Mouse (Mus musculus) thymus, adult 2 months (tissue): ENCODE measurements around the gene Cdh13.

ENCODE experiments used
- CTCF ChIP-seq: fragments of 200-500 bp; IDR thresholded peaks from 2 replicates; pipeline ENCODE4 v1.5.1; 2012; ENCODE audit warnings: mild to moderate bottlenecking, control low read depth, low read length, moderate library complexity, borderline replicate concordance; ENCODE audit not compliant: control insufficient read depth, poor library complexity, insufficient read depth; ENCODE audit errors: extremely low read depth
- POLR2A ChIP-seq: fragments of 200-500 bp; IDR thresholded peaks from 2 replicates; pipeline ENCODE4 v1.6.1; 2012; ENCODE audit warnings: mild to moderate bottlenecking, low read length, control low read depth, moderate library complexity; ENCODE audit not compliant: control insufficient read depth, poor library complexity, insufficient read depth; ENCODE audit errors: extremely low read depth

DNA sequence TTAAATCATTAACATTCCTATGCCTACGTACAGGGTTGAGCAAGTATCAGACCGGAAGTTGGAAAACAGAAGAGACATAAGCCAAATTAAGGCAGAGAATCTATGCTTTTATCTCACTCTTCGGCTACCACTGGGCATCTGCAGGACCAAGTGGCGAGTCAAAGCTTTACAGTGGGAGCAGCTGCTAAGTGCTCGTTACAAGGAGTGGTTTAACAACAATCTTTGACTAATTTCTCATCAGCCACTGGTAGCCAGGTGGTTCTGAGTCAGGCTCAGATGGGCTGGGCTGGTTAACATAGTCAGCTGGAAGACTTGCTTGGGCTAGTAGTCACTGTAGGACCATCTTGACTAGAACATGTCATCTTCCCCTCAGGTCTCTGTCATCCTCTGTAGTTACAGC is 34.2 kb upstream of the Cdh13 start:
- TF ChIP-seq POLR2A (no peak), CTCF (no peak)
